Mouse (Mus musculus) lung, embryonic 14.5 days (tissue): ENCODE data around the gene Cebpz. TPM values are rescaled to one million over a fixed set of nuclear protein-coding genes. Genes with fewer than 3 reads are reported as not detected.

Experiments used
- ATAC-seq: fragments of 200-750 bp; cut with Nextera tagmentation; 2 replicates; pipeline ENCODE4 v1.8.0; 2017; ENCODE audit warnings: mild to moderate bottlenecking, moderate TSS enrichment, moderate library complexity; ENCODE audit not compliant: insufficient read depth
- DNase-seq: peaks from one replicate; pipeline ENCODE4 v3.0.0-alpha.2; 2015
- H3K27ac ChIP-seq: fragments of 300-500 bp; sonication (generic); 2 replicates; pipeline ENCODE4 v1.5.1; 2014; ENCODE audit warnings: low read depth, mild to moderate bottlenecking, moderate library complexity
- H3K27me3 ChIP-seq: fragments of 300-500 bp; sonication (generic); 2 replicates; pipeline ENCODE4 v1.6.1; 2014; ENCODE audit warnings: low read length, control low read depth; ENCODE audit not compliant: insufficient read depth
- H3K36me3 ChIP-seq: fragments of 300-500 bp; sonication (generic); 2 replicates; pipeline ENCODE4 v1.6.1; 2014; ENCODE audit warnings: control low read depth; ENCODE audit not compliant: insufficient read depth
- H3K4me1 ChIP-seq: fragments of 300-500 bp; sonication (generic); 2 replicates; pipeline ENCODE4 v1.6.1; 2014; ENCODE audit warnings: antibody characterized with exemption, control low read depth; ENCODE audit not compliant: insufficient read depth
- H3K4me2 ChIP-seq: fragments of 300-500 bp; sonication (generic); 2 replicates; pipeline ENCODE4 v1.6.1; 2014; ENCODE audit warnings: mild to moderate bottlenecking
- H3K4me3 ChIP-seq: fragments of 300-500 bp; sonication (generic); 2 replicates; pipeline ENCODE4 v1.5.1; 2014; ENCODE audit warnings: low read depth, low read length
- H3K9ac ChIP-seq: fragments of 300-500 bp; sonication (generic); 2 replicates; pipeline ENCODE4 v1.6.1; 2014
- H3K9me3 ChIP-seq: fragments of 300-500 bp; sonication (generic); 2 replicates; pipeline ENCODE4 v1.6.1; 2016; ENCODE audit warnings: low read depth, low read length, control low read depth
- CTCF ChIP-seq: IDR thresholded peaks from 2 replicates; pipeline ENCODE4 v1.5.1; 2016; ENCODE audit warnings: antibody characterized with exemption, low read depth
- WGBS: fragments of 180-500 bp; shearing (Covaris S2); extraction: QIAGEN DNeasy Blood & Tissue Kit; methylation state at CpG from one replicate; pipeline ENCODE4 v1.1.7; 2014; 5-methylcytosine and 5-hydroxymethylcytosine counted together
- polyA plus RNA-seq: library from polyadenylated mRNA; unstranded; fragments of >200 nt; fragmentation: Nextera tagmentation; extraction: Ambion mirVana; gene quantifications from 2 replicates; pipeline ENCODE4 v1.2.1, GENCODE M21; 2014

Cebpz gene
- polyA plus RNA-seq, 1 experiment from 2014 or later, result 56.6 TPM

- no peaks in the 10 kb centered on the region for H3K4me1 ChIP-seq
- no peaks in the 10 kb centered on the region for H3K27me3 ChIP-seq
- no peak for TF ChIP-seq CTCF
- H3K36me3 ChIP-seq, result peaks cover 91% of the 10 kb centered on the region
- no peak overlapping the region for H3K4me2 ChIP-seq
- WGBS, result 72% methylated on average over 8 of the region's 8 CpGs
- H3K4me3 ChIP-seq, result no peak overlapping the region
- no peak overlapping the region; the same call in 1 of the 2 replicates for H3K27ac ChIP-seq
- no peaks in the 10 kb centered on the region for H3K9me3 ChIP-seq
- H3K9ac ChIP-seq, result no peak overlapping the region
- DNase-seq (peak; percentile 46), ATAC-seq (peak; percentile 81)
Measured at GRCm38 (mm10) chr17:78953240-78953639, 16.4 kb upstream of the Cebpz start.

- H3K9me3 ChIP-seq, result no peaks in the 10 kb centered on the region
- no peak for DNase-seq
- no peak overlapping the region for H3K4me3 ChIP-seq
- no peaks in the 10 kb centered on the region for H3K27me3 ChIP-seq
- TF ChIP-seq CTCF, result no peak
- H3K4me2 ChIP-seq, result no peak overlapping the region
- no peak for ATAC-seq
- 85% methylated on average over 5 of the region's 5 CpGs for WGBS
- no peaks in the 10 kb centered on the region for H3K4me1 ChIP-seq
- H3K9ac ChIP-seq, result no peak overlapping the region
- no peak overlapping the region for H3K27ac ChIP-seq
- peaks cover 91% of the 10 kb centered on the region for H3K36me3 ChIP-seq
Measured at GRCm38 (mm10) chr17:78952070-78952469, 15.2 kb upstream of the Cebpz start.

GRCm38 (mm10) chr17:78951225-78951624 is 14.4 kb upstream of the Cebpz start:
- ATAC-seq (no peak), DNase-seq (no peak)
- Histone ChIP-seq H3K4me3 (no peak overlapping the region), H3K27ac (no peak overlapping the region), H3K4me2 (no peak overlapping the region), H3K4me1 (no peaks in the 10 kb centered on the region), H3K36me3 (peaks cover 93% of the 10 kb centered on the region), H3K9ac (no peak overlapping the region), H3K27me3 (no peaks in the 10 kb centered on the region), H3K9me3 (no peaks in the 10 kb centered on the region)
- WGBS, result 97% methylated on average over 5 of the region's 5 CpGs
- TF ChIP-seq CTCF, result no peak

GRCm38 (mm10) chr17:78942579-78942978 is 5.7 kb upstream of the Cebpz start:
- Histone ChIP-seq H3K4me3 (no peak overlapping the region), H3K4me2 (no peak overlapping the region), H3K27me3 (no peaks in the 10 kb centered on the region), H3K27ac (no peak overlapping the region), H3K4me1 (no peaks in the 10 kb centered on the region), H3K9me3 (no peaks in the 10 kb centered on the region), H3K36me3 (peaks cover 37% of the 10 kb centered on the region), H3K9ac (no peak overlapping the region)
- no peak for TF ChIP-seq CTCF
- 41% methylated on average over 11 of the region's 11 CpGs for WGBS
- ATAC-seq (no peak), DNase-seq (no peak)

- no peak for DNase-seq
- Histone ChIP-seq H3K4me2 (no peak overlapping the region), H3K9ac (no peak overlapping the region), H3K4me1 (0 out of 2 replicates have a peak, but pooled peaks cover 4% of the 10 kb centered on the region), H3K9me3 (no peaks in the 10 kb centered on the region), H3K36me3 (peaks cover 25% of the 10 kb centered on the region), H3K27me3 (no peaks in the 10 kb centered on the region), H3K27ac (no peak overlapping the region), H3K4me3 (no peak overlapping the region)
- no peak for TF ChIP-seq CTCF
- no peak for ATAC-seq
- WGBS, result 91% methylated on average over 4 of the region's 4 CpGs
Measured at GRCm38 (mm10) chr17:78938927-78939326, 2.1 kb upstream of the Cebpz start.

GRCm38 (mm10) chr17:78937229-78937853 is 475 bp upstream of the Cebpz start:
- H3K27me3 ChIP-seq, result no peaks in the 10 kb centered on the region
- no peak for DNase-seq
- H3K27ac ChIP-seq, result no peak overlapping the region; the same call in 1 of the 2 replicates
- TF ChIP-seq CTCF, result no peak
- peak overlapping the region; percentile 84 for H3K9ac ChIP-seq
- WGBS, result 9% methylated on average over 26 of the region's 26 CpGs
- H3K4me1 ChIP-seq, result 0 out of 2 replicates have a peak, but pooled peaks cover 4% of the 10 kb centered on the region
- no peaks in the 10 kb centered on the region for H3K9me3 ChIP-seq
- peaks cover 36% of the 10 kb centered on the region for H3K36me3 ChIP-seq
- peak overlapping the region; percentile 87 for H3K4me2 ChIP-seq
- H3K4me3 ChIP-seq, result peak overlapping the region; percentile 89
- ATAC-seq, result peak; percentile 33; the same call in 1 of the 2 replicates

- H3K4me3 ChIP-seq, result peak overlapping the region; percentile 89
- no peaks in the 10 kb centered on the region for H3K27me3 ChIP-seq
- 0 out of 2 replicates have a peak, but pooled peaks cover 4% of the 10 kb centered on the region for H3K4me1 ChIP-seq
- H3K9ac ChIP-seq, result peak overlapping the region; percentile 84
- peak overlapping the region; percentile 87 for H3K4me2 ChIP-seq
- TF ChIP-seq CTCF, result no peak
- no peaks in the 10 kb centered on the region for H3K9me3 ChIP-seq
- ATAC-seq, result no peak
- WGBS, result 77% methylated on average over 2 of the region's 2 CpGs
- no peak for DNase-seq
- H3K36me3 ChIP-seq, result peaks cover 48% of the 10 kb centered on the region
- no peak overlapping the region for H3K27ac ChIP-seq
Measured at GRCm38 (mm10) chr17:78935857-78936256, 1.0 kb downstream of the Cebpz start.
